Mouse (Mus musculus): ENCODE data around the gene Psmb6. TPM values are rescaled to one million over a fixed set of nuclear protein-coding genes. Genes with fewer than 3 reads are reported as not detected.

The Psmb6 gene
- polyA plus RNA-seq, 1 experiment: not detected

- TF ChIP-seq POLR2A (IDR thresholded peaks at IDR 0.05; ENCODE audit: insufficient read depth, low read depth, low read length) (no peak), CTCF (IDR thresholded peaks at IDR 0.05; ENCODE audit: insufficient read depth, low read depth, low read length) (no peak)
- Histone ChIP-seq H3K27ac (ENCODE audit: insufficient read depth, low read depth, low read length) (no peak overlapping the region), H3K4me3 (ENCODE audit: insufficient read depth, low read depth, low read length) (peak overlapping the region; percentile 59), H3K4me1 (ENCODE audit: control insufficient read depth, insufficient read depth, low read length) (peaks cover 7% of the 10 kb centered on the region)
- 11% methylated on average over 9 of the region's 9 CpGs for WGBS
Measured at GRCm38 (mm10) chr11:70539423-70539822, 14.3 kb downstream of the Psmb6 start.

GRCm38 (mm10) chr11:70539877-70540587, 14.9 kb downstream of the Psmb6 start, which contains the start of gene Pld2:
Gene Pld2, plus strand, starts transcription at chr11:70540064.
- peaks cover 7% of the 10 kb centered on the region for H3K4me1 ChIP-seq (ENCODE audit: control insufficient read depth, insufficient read depth, low read length)
- WGBS: 2% methylated on average over 63 of the region's 65 CpGs
- H3K4me3 ChIP-seq (ENCODE audit: insufficient read depth, low read depth, low read length): peak within 1 kb of the TSS; percentile 59
- H3K27ac ChIP-seq (ENCODE audit: insufficient read depth, low read depth, low read length): no peak within 1 kb of the TSS
- peak; percentile 74 for TF ChIP-seq CTCF (IDR thresholded peaks at IDR 0.05; ENCODE audit: insufficient read depth, low read depth, low read length)
- TF ChIP-seq POLR2A (IDR thresholded peaks at IDR 0.05; ENCODE audit: insufficient read depth, low read depth, low read length): peak; percentile 20; the same call in 1 of the 2 replicates

GRCm38 (mm10) chr11:70540928-70541327, 15.8 kb downstream of the Psmb6 start:
- TF ChIP-seq POLR2A (IDR thresholded peaks at IDR 0.05; ENCODE audit: insufficient read depth, low read depth, low read length): no peak
- no peak for TF ChIP-seq CTCF (IDR thresholded peaks at IDR 0.05; ENCODE audit: insufficient read depth, low read depth, low read length)
- H3K4me3 ChIP-seq (ENCODE audit: insufficient read depth, low read depth, low read length): peak overlapping the region; percentile 59; the same call in 1 of the 2 replicates
- WGBS: 91% methylated on average over 7 of the region's 7 CpGs
- no peak overlapping the region for H3K27ac ChIP-seq (ENCODE audit: insufficient read depth, low read depth, low read length)
- peaks cover 5% of the 10 kb centered on the region for H3K4me1 ChIP-seq (ENCODE audit: control insufficient read depth, insufficient read depth, low read length)

- WGBS: 52% methylated on average over 5 of the region's 5 CpGs
- H3K4me3 ChIP-seq (ENCODE audit: insufficient read depth, low read depth, low read length): peak overlapping the region; percentile 9; the same call in 1 of the 2 replicates
- no peak for TF ChIP-seq CTCF (IDR thresholded peaks at IDR 0.05; ENCODE audit: insufficient read depth, low read depth, low read length)
- TF ChIP-seq POLR2A (IDR thresholded peaks at IDR 0.05; ENCODE audit: insufficient read depth, low read depth, low read length): no peak
- no peak overlapping the region for H3K27ac ChIP-seq (ENCODE audit: insufficient read depth, low read depth, low read length)
- peaks cover 5% of the 10 kb centered on the region for H3K4me1 ChIP-seq (ENCODE audit: control insufficient read depth, insufficient read depth, low read length)
Measured at GRCm38 (mm10) chr11:70541415-70541814, 16.2 kb downstream of the Psmb6 start.

GRCm38 (mm10) chr11:70544496-70544895, 19.3 kb downstream of the Psmb6 start:
- 70% methylated on average over 7 of the region's 7 CpGs for WGBS
- TF ChIP-seq CTCF (IDR thresholded peaks at IDR 0.05; ENCODE audit: insufficient read depth, low read depth, low read length): no peak
- TF ChIP-seq POLR2A (IDR thresholded peaks at IDR 0.05; ENCODE audit: insufficient read depth, low read depth, low read length): no peak
- Histone ChIP-seq H3K27ac (ENCODE audit: insufficient read depth, low read depth, low read length) (no peak overlapping the region), H3K4me3 (ENCODE audit: insufficient read depth, low read depth, low read length) (no peak overlapping the region), H3K4me1 (ENCODE audit: control insufficient read depth, insufficient read depth, low read length) (peaks cover 8% of the 10 kb centered on the region)

GRCm38 (mm10) chr11:70551526-70551925, 26.4 kb downstream of the Psmb6 start:
- H3K27ac ChIP-seq (ENCODE audit: insufficient read depth, low read depth, low read length): no peak overlapping the region
- peaks cover 3% of the 10 kb centered on the region; the same call in 1 of the 2 replicates for H3K4me1 ChIP-seq (ENCODE audit: control insufficient read depth, insufficient read depth, low read length)
- WGBS: 92% methylated on average over 8 of the region's 8 CpGs
- TF ChIP-seq POLR2A (IDR thresholded peaks at IDR 0.05; ENCODE audit: insufficient read depth, low read depth, low read length) (no peak), CTCF (IDR thresholded peaks at IDR 0.05; ENCODE audit: insufficient read depth, low read depth, low read length) (no peak)
- no peak overlapping the region for H3K4me3 ChIP-seq (ENCODE audit: insufficient read depth, low read depth, low read length)

GRCm38 (mm10) chr11:70553940-70554339, 28.8 kb downstream of the Psmb6 start:
- H3K4me1 ChIP-seq (ENCODE audit: control insufficient read depth, insufficient read depth, low read length): no peaks in the 10 kb centered on the region
- no peak overlapping the region for H3K27ac ChIP-seq (ENCODE audit: insufficient read depth, low read depth, low read length)
- WGBS: 57% methylated on average over 7 of the region's 7 CpGs
- H3K4me3 ChIP-seq (ENCODE audit: insufficient read depth, low read depth, low read length): no peak overlapping the region
- TF ChIP-seq CTCF (IDR thresholded peaks at IDR 0.05; ENCODE audit: insufficient read depth, low read depth, low read length): no peak
- no peak for TF ChIP-seq POLR2A (IDR thresholded peaks at IDR 0.05; ENCODE audit: insufficient read depth, low read depth, low read length)

- no peak for TF ChIP-seq CTCF (IDR thresholded peaks at IDR 0.05; ENCODE audit: insufficient read depth, low read depth, low read length)
- no peak for TF ChIP-seq POLR2A (IDR thresholded peaks at IDR 0.05; ENCODE audit: insufficient read depth, low read depth, low read length)
- WGBS: 94% methylated on average over 9 of the region's 9 CpGs
- Histone ChIP-seq H3K4me1 (ENCODE audit: control insufficient read depth, insufficient read depth, low read length) (no peaks in the 10 kb centered on the region; the same call in 1 of the 2 replicates), H3K27ac (ENCODE audit: insufficient read depth, low read depth, low read length) (no peak overlapping the region), H3K4me3 (ENCODE audit: insufficient read depth, low read depth, low read length) (no peak overlapping the region)
Measured at GRCm38 (mm10) chr11:70557545-70557944, 32.4 kb downstream of the Psmb6 start.

- WGBS: 1% methylated on average over 2 of the region's 2 CpGs
- H3K27ac ChIP-seq (ENCODE audit: insufficient read depth, low read depth, low read length): peak overlapping the region; percentile 90
Measured at GRCm38 (mm10) chr11:70561937-70562286, 36.7 kb downstream of the Psmb6 start.

More at GRCm38 (mm10) chr11:70561937-70562286, 36.7 kb downstream of the Psmb6 start:
- TF ChIP-seq POLR2A (IDR thresholded peaks at IDR 0.05; ENCODE audit: insufficient read depth, low read depth, low read length) (no peak), CTCF (IDR thresholded peaks at IDR 0.05; ENCODE audit: insufficient read depth, low read depth, low read length) (no peak)
- Histone ChIP-seq H3K4me1 (ENCODE audit: control insufficient read depth, insufficient read depth, low read length) (peaks cover 7% of the 10 kb centered on the region), H3K4me3 (ENCODE audit: insufficient read depth, low read depth, low read length) (peak overlapping the region; percentile 78)

Measured in olfactory bulb, adult 2 months (tissue).